ENCODE assay signal across 31 mouse cellular contexts in the genomic region with DNA sequence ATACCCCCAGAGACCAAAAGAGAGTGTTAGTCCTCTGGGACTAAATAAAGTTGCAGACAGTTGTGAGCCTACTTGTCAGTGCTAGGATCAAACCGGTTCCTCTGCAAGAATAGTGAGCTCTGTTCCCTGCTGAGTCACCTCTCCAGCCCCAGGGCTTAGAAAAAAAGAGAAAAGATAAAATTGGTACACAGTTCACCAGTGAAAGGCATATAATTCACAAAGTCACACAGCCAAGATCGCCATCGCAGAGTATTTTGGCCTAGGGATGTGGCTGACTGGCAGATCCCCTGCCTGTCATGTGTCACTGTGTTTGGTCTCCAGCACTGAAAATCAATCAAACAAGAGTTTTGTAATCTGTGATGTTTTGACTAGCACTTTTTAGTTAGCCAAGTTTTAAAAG. TPM values are rescaled to one million over a fixed set of nuclear protein-coding genes. Genes with fewer than 3 reads are reported as not detected.
A peak's percentile ranks its signal among the peaks of the same experiment; 100 is the strongest.
DNase-seq lines count a peak whose midpoint lies in the region; ATAC-seq and TF ChIP-seq lines count a peak whose summit lies in the region.
"Had no signal": no experiment of that assay in that cellular context is flagged by ENCODE, and none has a peak within 500 bp of the region (broad histone marks: within the 10 kb centered on the region; RNA-seq: fewer than 3 reads in every experiment).

No protein-coding gene starts in this region.

- peaks cover 3% of the 10 kb centered on the region for H3K27me3 ChIP-seq in megakaryocyte, embryonic 14.5 days (replicated peaks)
- no peaks in the 10 kb centered on the region for H3K27me3 ChIP-seq in stomach, postnatal 0 days (ENCODE audit: control insufficient read depth, insufficient read depth, low read length)
- H3K27me3 ChIP-seq in intestine, postnatal 0 days (replicated peaks; ENCODE audit: control insufficient read depth, insufficient read depth, low read length) = no peaks in the 10 kb centered on the region
- H3K27me3 ChIP-seq: embryonic facial prominence, embryonic 12.5 days; heart, embryonic 15.5 days; limb, embryonic 12.5 days; lung, embryonic 15.5 days; midbrain, embryonic 15.5 days; neural tube, embryonic 15.5 days had no signal

- 45% methylated on average over 3 of the region's 3 CpGs for WGBS in stomach, postnatal 0 days
- 46% methylated on average over 3 of the region's 3 CpGs for WGBS in intestine, postnatal 0 days

- H3K4me3 ChIP-seq in megakaryocyte, embryonic 14.5 days (replicated peaks) = peak overlapping the region; percentile 71
- no peak overlapping the region for H3K4me3 ChIP-seq in stomach, postnatal 0 days (ENCODE audit: low read depth, low read length)
- H3K4me3 ChIP-seq in intestine, postnatal 0 days (ENCODE audit: low read depth, low read length) = no peak overlapping the region
- H3K4me3 ChIP-seq: embryonic facial prominence, embryonic 12.5 days; heart, embryonic 10.5 days; heart, embryonic 15.5 days; limb, embryonic 12.5 days; lung, embryonic 15.5 days; midbrain, embryonic 10.5 days; midbrain, embryonic 15.5 days; neural tube, embryonic 15.5 days had no signal

- no peaks in the 10 kb centered on the region for H3K36me3 ChIP-seq in megakaryocyte, embryonic 14.5 days (replicated peaks; ENCODE audit: low read length)
- H3K36me3 ChIP-seq in stomach, postnatal 0 days (ENCODE audit: control insufficient read depth, insufficient read depth, low read length) = no peaks in the 10 kb centered on the region
- no peaks in the 10 kb centered on the region for H3K36me3 ChIP-seq in intestine, postnatal 0 days (ENCODE audit: control insufficient read depth, insufficient read depth)
- H3K36me3 ChIP-seq: embryonic facial prominence, embryonic 12.5 days; heart, embryonic 10.5 days; heart, embryonic 15.5 days; limb, embryonic 12.5 days; lung, embryonic 15.5 days; midbrain, embryonic 10.5 days; midbrain, embryonic 15.5 days; neural tube, embryonic 15.5 days had no signal

- H3K9ac ChIP-seq in stomach, postnatal 0 days (ENCODE audit: low read length) = no peak overlapping the region
- no peak overlapping the region for H3K9ac ChIP-seq in intestine, postnatal 0 days (ENCODE audit: low read depth, low read length)
- H3K9ac ChIP-seq: embryonic facial prominence, embryonic 12.5 days; forebrain, postnatal 0 days; heart, embryonic 15.5 days; limb, embryonic 12.5 days; liver, embryonic 14.5 days; lung, embryonic 15.5 days; midbrain, embryonic 15.5 days; neural tube, embryonic 15.5 days had no signal

- no peak overlapping the region for H3K27ac ChIP-seq in stomach, postnatal 0 days (replicated peaks)
- H3K27ac ChIP-seq in intestine, postnatal 0 days (ENCODE audit: low read depth, low read length) = no peak overlapping the region
- H3K27ac ChIP-seq: embryonic facial prominence, embryonic 12.5 days; heart, embryonic 10.5 days; heart, embryonic 15.5 days; kidney, postnatal 0 days; limb, embryonic 12.5 days; liver, embryonic 14.5 days; lung, embryonic 15.5 days; midbrain, embryonic 10.5 days; midbrain, embryonic 15.5 days; neural tube, embryonic 15.5 days had no signal

- peaks cover 44% of the 10 kb centered on the region for H3K4me1 ChIP-seq in megakaryocyte, embryonic 14.5 days
- H3K4me1 ChIP-seq in stomach, postnatal 0 days (replicated peaks; ENCODE audit: control insufficient read depth, insufficient read depth) = no peaks in the 10 kb centered on the region
- H3K4me1 ChIP-seq in intestine, postnatal 0 days (replicated peaks; ENCODE audit: control insufficient read depth, insufficient read depth, low read length) = no peaks in the 10 kb centered on the region
- H3K4me1 ChIP-seq: embryonic facial prominence, embryonic 12.5 days; limb, embryonic 12.5 days; lung, embryonic 15.5 days; midbrain, embryonic 10.5 days; midbrain, embryonic 15.5 days; neural tube, embryonic 15.5 days had no signal

- no peak for TF ChIP-seq CTCF in stomach, postnatal 0 days (IDR thresholded peaks at IDR 0.05; ENCODE audit: low read depth)
- TF ChIP-seq CTCF in intestine, postnatal 0 days (IDR thresholded peaks at IDR 0.05; ENCODE audit: low read depth) = no peak

- TF ChIP-seq EP300 in stomach, postnatal 0 days (optimal IDR thresholded peaks at IDR 0.05) = no peak

- no peak overlapping the region for H3K4me2 ChIP-seq in stomach, postnatal 0 days (replicated peaks; ENCODE audit: low read depth)
- H3K4me2 ChIP-seq in intestine, postnatal 0 days (replicated peaks; ENCODE audit: low read depth) = no peak overlapping the region
- H3K4me2 ChIP-seq: embryonic facial prominence, embryonic 12.5 days; heart, embryonic 15.5 days; limb, embryonic 12.5 days; lung, embryonic 15.5 days; midbrain, embryonic 15.5 days; neural tube, embryonic 15.5 days had no signal

- DNase-seq in adrenal gland, adult (ENCODE audit: inconsistent age in 2 of 2, low spot score in 1 of 2) = peak; percentile 27 to 53
- DNase-seq in adrenal gland, postnatal 25 days = no peak
- peak; percentile 87 for DNase-seq in fat pad, adult 2 months (ENCODE audit: extremely low read depth, low read depth, low spot score)
- no peak for DNase-seq in stomach, postnatal 0 days (ENCODE audit: low spot score)
- no peak for DNase-seq in right cerebral cortex, postnatal 36 days (ENCODE audit: low spot score in 2 of 2)
- DNase-seq: adrenal gland, adult 8-10 months; cerebellum, adult 8-10 months; cerebellum, postnatal 25 days; forebrain, postnatal 0 days; gastrocnemius, postnatal 14 days; heart, adult 11 months; kidney, adult 8-10 months; layer of hippocampus, adult 9-11 months; retina, postnatal 1 day; right cerebral cortex, postnatal 14 days; thymus, adult 18-20 months; thymus, postnatal 36 days had no signal

- no peaks in the 10 kb centered on the region; the same call in 1 of the 2 replicates for H3K9me3 ChIP-seq in megakaryocyte, embryonic 14.5 days
- no peaks in the 10 kb centered on the region for H3K9me3 ChIP-seq in stomach, postnatal 0 days (ENCODE audit: control insufficient read depth, low read length)
- H3K9me3 ChIP-seq in intestine, postnatal 0 days (ENCODE audit: control insufficient read depth) = no peaks in the 10 kb centered on the region
- H3K9me3 ChIP-seq: embryonic facial prominence, embryonic 12.5 days; heart, embryonic 10.5 days; heart, embryonic 15.5 days; limb, embryonic 12.5 days; lung, embryonic 15.5 days; midbrain, embryonic 10.5 days; midbrain, embryonic 15.5 days; neural tube, embryonic 15.5 days had no signal

- ATAC-seq in megakaryocyte, adult 5-6 weeks (ENCODE audit: poor library complexity, severe bottlenecking) = no peak
- ATAC-seq in stomach, postnatal 0 days (ENCODE audit: low FRiP score, low TSS enrichment) = peak; percentile 77
- ATAC-seq in intestine, postnatal 0 days = no peak
- ATAC-seq: forebrain, postnatal 0 days; hindbrain, embryonic 16.5 days; midbrain, embryonic 15.5 days had no signal

RNA-seq across cellular contexts. Expression of a gene that starts 6.0 kb away (rescaled TPM):
- total RNA-seq in adrenal gland, postnatal 25 days (2021) = 1.6 and 1.9 TPM in 2 replicates
- 11.2 and 11.9 TPM in 2 replicates for polyA plus RNA-seq in megakaryocyte, embryonic 14.5 days (2012; ENCODE audit: insufficient read depth, low replicate concordance)
- total RNA-seq in megakaryocyte, adult 5-6 weeks (2015) = 24.9 and 27.9 TPM in 2 replicates
- total RNA-seq in megakaryocyte, adult 5-6 weeks (2017) = 46.6 and 51.1 TPM in 2 replicates
- polyA plus RNA-seq in stomach, postnatal 0 days (2015; fragmentation: Nextera tagmentation; extraction: Ambion mirVana) = 9.6 and 11.0 TPM in 2 replicates
- 6.0 and 6.3 TPM in 2 replicates for polyA plus RNA-seq in intestine, postnatal 0 days (2015; fragmentation: Nextera tagmentation; extraction: Ambion mirVana)

RNA-seq across cellular contexts. Expression of a gene that starts 17.3 kb away (rescaled TPM):
- total RNA-seq in adrenal gland, postnatal 25 days (2021) = 1,162 and 1,405 TPM in 2 replicates
- 1,084 and 1,175 TPM in 2 replicates for polyA plus RNA-seq in megakaryocyte, embryonic 14.5 days (2012; ENCODE audit: insufficient read depth, low replicate concordance)
- 1,447 and 1,627 TPM in 2 replicates for total RNA-seq in megakaryocyte, adult 5-6 weeks (2015)
- 835 and 1,053 TPM in 2 replicates for total RNA-seq in megakaryocyte, adult 5-6 weeks (2017)
- 1,850 and 1,934 TPM in 2 replicates for polyA plus RNA-seq in stomach, postnatal 0 days (2015; fragmentation: Nextera tagmentation; extraction: Ambion mirVana)
- 2,405 and 2,440 TPM in 2 replicates for polyA plus RNA-seq in intestine, postnatal 0 days (2015; fragmentation: Nextera tagmentation; extraction: Ambion mirVana)

RNA-seq across cellular contexts. Expression of a gene that starts 29.2 kb away (rescaled TPM):
- total RNA-seq in adrenal gland, postnatal 25 days (2021) = 40.0 and 44.4 TPM in 2 replicates
- 10.8 and 13.9 TPM in 2 replicates for polyA plus RNA-seq in megakaryocyte, embryonic 14.5 days (2012; ENCODE audit: insufficient read depth, low replicate concordance)
- 5.2 and 8.7 TPM in 2 replicates for total RNA-seq in megakaryocyte, adult 5-6 weeks (2015)
- total RNA-seq in megakaryocyte, adult 5-6 weeks (2017) = 3.1 and 3.9 TPM in 2 replicates
- 17.8 and 18.6 TPM in 2 replicates for polyA plus RNA-seq in stomach, postnatal 0 days (2015; fragmentation: Nextera tagmentation; extraction: Ambion mirVana)
- polyA plus RNA-seq in intestine, postnatal 0 days (2015; fragmentation: Nextera tagmentation; extraction: Ambion mirVana) = 54.9 and 55.2 TPM in 2 replicates

Comparison
In these comparisons a context has a peak if more than half of its experiments do, and no peak if none do; other contexts are left out.
1. DNase-seq: peak in adrenal gland, adult (2 of 2) and fat pad, adult 2 months (single experiment); none in adrenal gland, postnatal 25 days (single experiment), stomach, postnatal 0 days (single experiment) and right cerebral cortex, postnatal 36 days (0 of 2).